In genomic region chr15:79422715-79423243, GRCm38 (mm10) we compare ENCODE assay signal across 24 mouse cellular contexts. TPM values are rescaled to one million over a fixed set of nuclear protein-coding genes. Genes with fewer than 3 reads are reported as not detected.
DNase-seq lines count a peak whose midpoint lies in the region; ATAC-seq and TF ChIP-seq lines count a peak whose summit lies in the region.
"Had no signal": no experiment of that assay in that cellular context is flagged by ENCODE, and none has a peak within 500 bp of the region (broad histone marks: within the 10 kb centered on the region; RNA-seq: fewer than 3 reads in every experiment).

No protein-coding gene starts in this region.

- TF ChIP-seq CTCF in intestine, postnatal 0 days (IDR thresholded peaks at IDR 0.05; ENCODE audit: low read depth): no peak
- TF ChIP-seq CTCF in left cerebral cortex, adult 2 months (IDR thresholded peaks at IDR 0.05): no peak

- H3K27ac ChIP-seq in heart, embryonic 12.5 days (ENCODE audit: poor library complexity, severe bottlenecking): no peak overlapping the region
- H3K27ac ChIP-seq in intestine, postnatal 0 days (ENCODE audit: low read depth, low read length): 0 out of 2 replicates have a peak overlapping the region, but pooled peaks have one; percentile 28
- no peak overlapping the region for H3K27ac ChIP-seq in intestine, embryonic 16.5 days (ENCODE audit: low read length)
- H3K27ac ChIP-seq in left cerebral cortex, adult 2 months: no peak overlapping the region
- H3K27ac ChIP-seq: embryonic facial prominence, embryonic 13.5 days; embryonic facial prominence, embryonic 15.5 days; forebrain, embryonic 10.5 days; forebrain, embryonic 12.5 days had no signal

- TF ChIP-seq POLR2A in myocyte (IDR thresholded peaks at IDR 0.05; ENCODE audit: insufficient read length, low read depth): no peak

- H3K79me2 ChIP-seq in myocyte (ENCODE audit: control insufficient read depth, insufficient read depth): no peaks in the 10 kb centered on the region

- no peak overlapping the region for H3K4me2 ChIP-seq in heart, embryonic 12.5 days
- H3K4me2 ChIP-seq in intestine, postnatal 0 days (replicated peaks; ENCODE audit: low read depth): no peak overlapping the region
- H3K4me2 ChIP-seq in intestine, embryonic 16.5 days (ENCODE audit: low read depth, low read length): no peak overlapping the region
- H3K4me2 ChIP-seq in myocyte (ENCODE audit: low read depth): no peak overlapping the region
- H3K4me2 ChIP-seq: embryonic facial prominence, embryonic 13.5 days; embryonic facial prominence, embryonic 15.5 days; forebrain, embryonic 12.5 days had no signal

- 71% methylated on average over 6 of the region's 6 CpGs for WGBS in heart, embryonic 12.5 days
- WGBS in intestine, postnatal 0 days: 68% methylated on average over 6 of the region's 6 CpGs
- 68% methylated on average over 6 of the region's 6 CpGs for WGBS in intestine, embryonic 16.5 days

- H3K9me3 ChIP-seq in heart, embryonic 12.5 days (replicated peaks): no peaks in the 10 kb centered on the region
- no peaks in the 10 kb centered on the region for H3K9me3 ChIP-seq in intestine, postnatal 0 days (ENCODE audit: control insufficient read depth)
- H3K9me3 ChIP-seq in intestine, embryonic 16.5 days (ENCODE audit: control insufficient read depth, low read length): no peaks in the 10 kb centered on the region
- H3K9me3 ChIP-seq: embryonic facial prominence, embryonic 13.5 days; embryonic facial prominence, embryonic 15.5 days; forebrain, embryonic 10.5 days; forebrain, embryonic 12.5 days had no signal

- no peak overlapping the region for H3K4me3 ChIP-seq in heart, embryonic 12.5 days
- no peak overlapping the region for H3K4me3 ChIP-seq in intestine, postnatal 0 days (ENCODE audit: low read depth, low read length)
- no peak overlapping the region for H3K4me3 ChIP-seq in intestine, embryonic 16.5 days (ENCODE audit: low read length)
- H3K4me3 ChIP-seq in myocyte: no peak overlapping the region
- no peak overlapping the region for H3K4me3 ChIP-seq in left cerebral cortex, adult 2 months
- H3K4me3 ChIP-seq: embryonic facial prominence, embryonic 13.5 days; embryonic facial prominence, embryonic 15.5 days; erythroblast, embryonic 14.5 days; forebrain, embryonic 10.5 days; forebrain, embryonic 12.5 days had no signal

- H3K36me3 ChIP-seq in heart, embryonic 12.5 days: peaks cover 98% of the 10 kb centered on the region
- peaks cover 75% of the 10 kb centered on the region for H3K36me3 ChIP-seq in intestine, postnatal 0 days (ENCODE audit: control insufficient read depth, insufficient read depth)
- H3K36me3 ChIP-seq in intestine, embryonic 16.5 days (ENCODE audit: control insufficient read depth, insufficient read depth, low read length): peaks cover 25% of the 10 kb centered on the region
- peaks cover 38% of the 10 kb centered on the region for H3K36me3 ChIP-seq in myocyte (ENCODE audit: control insufficient read depth, insufficient read depth)

- peak; percentile 92 for DNase-seq in heart, adult 11 months
- DNase-seq in heart, adult 8-10 months (ENCODE audit: low spot score): no peak
- no peak for DNase-seq in heart, postnatal 4 days
- DNase-seq in left cerebral cortex, adult 2 months (ENCODE audit: extremely low spot score in 1 of 2, low spot score in 2 of 2): no peak
- DNase-seq: adrenal gland, adult 2 months; adrenal gland, postnatal 10 days; adrenal gland, postnatal 25 days; cerebellum, adult 11 months; cerebellum, adult 18-20 months; cerebellum, adult 8-10 months; cerebellum, adult 9-11 months; cerebellum, postnatal 14 days; cerebellum, postnatal 36 days; embryo, embryonic 11 days had no signal

- H3K4me1 ChIP-seq in heart, embryonic 12.5 days (replicated peaks): peaks cover 19% of the 10 kb centered on the region
- no peaks in the 10 kb centered on the region for H3K4me1 ChIP-seq in intestine, postnatal 0 days (replicated peaks; ENCODE audit: control insufficient read depth, insufficient read depth, low read length)
- H3K4me1 ChIP-seq in intestine, embryonic 16.5 days (ENCODE audit: control insufficient read depth, insufficient read depth, low read length): no peaks in the 10 kb centered on the region
- H3K4me1 ChIP-seq: forebrain, embryonic 10.5 days; forebrain, embryonic 12.5 days had no signal

- H3K27me3 ChIP-seq in heart, embryonic 12.5 days (replicated peaks): no peaks in the 10 kb centered on the region
- no peaks in the 10 kb centered on the region for H3K27me3 ChIP-seq in intestine, postnatal 0 days (replicated peaks; ENCODE audit: control insufficient read depth, insufficient read depth, low read length)
- no peaks in the 10 kb centered on the region for H3K27me3 ChIP-seq in intestine, embryonic 16.5 days (replicated peaks; ENCODE audit: control insufficient read depth, insufficient read depth, low read length)
- H3K27me3 ChIP-seq in myocyte (ENCODE audit: control insufficient read depth, insufficient read depth, insufficient read length): no peaks in the 10 kb centered on the region
- H3K27me3 ChIP-seq: embryonic facial prominence, embryonic 13.5 days; embryonic facial prominence, embryonic 15.5 days; forebrain, embryonic 12.5 days had no signal

- no peak for ATAC-seq in heart, embryonic 12.5 days (ENCODE audit: insufficient number of reproducible peaks, low FRiP score)
- no peak for ATAC-seq in intestine, postnatal 0 days
- no peak for ATAC-seq in intestine, embryonic 16.5 days
- ATAC-seq: forebrain, embryonic 14.5 days had no signal

- 0 out of 2 replicates have a peak overlapping the region, but pooled peaks have one; percentile 25 for H3K9ac ChIP-seq in heart, embryonic 12.5 days
- no peak overlapping the region for H3K9ac ChIP-seq in intestine, postnatal 0 days (ENCODE audit: low read depth, low read length)
- no peak overlapping the region for H3K9ac ChIP-seq in intestine, embryonic 16.5 days (ENCODE audit: low read depth, low read length)
- H3K9ac ChIP-seq: embryonic facial prominence, embryonic 13.5 days; embryonic facial prominence, embryonic 15.5 days; forebrain, embryonic 12.5 days had no signal

- intact Hi-C loops in left cerebral cortex, adult 2 months (cut with DNase I): no loop called here

- H3ac ChIP-seq in myocyte (ENCODE audit: control insufficient read depth, insufficient read length): no peak overlapping the region

TF ChIP-seq in myocyte, 11 proteins besides CTCF, POLR2A, EP300 and RAD21:
- no peak for TF ChIP-seq SRF (IDR thresholded peaks at IDR 0.05; ENCODE audit: control insufficient read depth, insufficient read length, low read depth)
- TF ChIP-seq E2F4 (IDR thresholded peaks at IDR 0.05; ENCODE audit: insufficient read depth): no peak
- TF ChIP-seq TCF12 (IDR thresholded peaks at IDR 0.05; ENCODE audit: insufficient read depth, poor library complexity, severe bottlenecking): no peak
- peak; percentile 62 for TF ChIP-seq TCF3 (IDR thresholded peaks at IDR 0.05; ENCODE audit: insufficient read length, low read depth)
- no peak for TF ChIP-seq POLR2AphosphoS2 (IDR thresholded peaks at IDR 0.05; ENCODE audit: insufficient read length, low read depth)
- peak in 2 of 3 experiments; percentile 50 to 53 for TF ChIP-seq MYOD1 (IDR thresholded peaks at IDR 0.05; ENCODE audit: control insufficient read depth in 1 of 3, insufficient read length in 2 of 3, low read depth in 2 of 3)
- TF ChIP-seq MAX (IDR thresholded peaks at IDR 0.05; ENCODE audit: low read depth): no peak
- TF ChIP-seq MYOG (IDR thresholded peaks at IDR 0.05; ENCODE audit: control insufficient read depth in 1 of 3, insufficient read depth in 1 of 3, insufficient read length in 2 of 3, low read depth in 2 of 3): peak in 1 of 3 experiments; percentile 80
- TF ChIP-seq USF1 (IDR thresholded peaks at IDR 0.05; ENCODE audit: low read depth): no peak
- no peak for TF ChIP-seq CEBPB (IDR thresholded peaks at IDR 0.05; ENCODE audit: insufficient read depth, poor library complexity, severe bottlenecking)
- no peak for TF ChIP-seq REST (IDR thresholded peaks at IDR 0.05; ENCODE audit: insufficient read depth, insufficient read length)

RNA-seq across cellular contexts. Expression of gene Tmem184b, which starts 19.4 kb away (rescaled TPM):
- total RNA-seq in heart, adult 8-10 months (2022): 10 to 100 TPM; 34.6 to 46.1 (median 39.0) TPM
- 77.2 and 82.3 TPM in 2 replicates for polyA plus RNA-seq in heart, embryonic 12.5 days (2016; fragmentation: Nextera tagmentation; extraction: Ambion mirVana)
- 10 to 100 TPM; 68.1 to 73.4 TPM for total RNA-seq in heart, postnatal 4 days (2021)
- polyA plus RNA-seq in intestine, postnatal 0 days (2015; fragmentation: Nextera tagmentation; extraction: Ambion mirVana): 32.7 and 34.1 TPM in 2 replicates
- 43.6 and 46.4 TPM in 2 replicates for polyA plus RNA-seq in intestine, embryonic 16.5 days (2015; fragmentation: Nextera tagmentation; extraction: Ambion mirVana)
- polyA plus RNA-seq in myocyte (2012; fragmentation: generic; extraction: Trizol): 110 TPM
- 10 to 100 TPM; 73.7 to 82.2 TPM for total RNA-seq in left cerebral cortex, adult 2 months (2021)

RNA-seq across cellular contexts. Expression of gene Csnk1e, which starts 32.6 kb away (rescaled TPM):
- total RNA-seq in heart, adult 8-10 months (2022): 10 to 100 TPM; 49.3 to 64.6 (median 56.6) TPM
- polyA plus RNA-seq in heart, embryonic 12.5 days (2016; fragmentation: Nextera tagmentation; extraction: Ambion mirVana): 103 and 111 TPM in 2 replicates
- total RNA-seq in heart, postnatal 4 days (2021): 100 to 1,000 TPM in 1 of 2 experiments, 10 to 100 TPM in 1; 99.6 to 108 TPM
- 18.2 and 25.7 TPM in 2 replicates for polyA plus RNA-seq in intestine, postnatal 0 days (2015; fragmentation: Nextera tagmentation; extraction: Ambion mirVana)
- polyA plus RNA-seq in intestine, embryonic 16.5 days (2015; fragmentation: Nextera tagmentation; extraction: Ambion mirVana): 28.9 and 30.8 TPM in 2 replicates
- polyA plus RNA-seq in myocyte (2012; fragmentation: generic; extraction: Trizol): 116 TPM
- total RNA-seq in left cerebral cortex, adult 2 months (2021): 100 to 1,000 TPM; 153 to 159 TPM
